In the genomic region with DNA sequence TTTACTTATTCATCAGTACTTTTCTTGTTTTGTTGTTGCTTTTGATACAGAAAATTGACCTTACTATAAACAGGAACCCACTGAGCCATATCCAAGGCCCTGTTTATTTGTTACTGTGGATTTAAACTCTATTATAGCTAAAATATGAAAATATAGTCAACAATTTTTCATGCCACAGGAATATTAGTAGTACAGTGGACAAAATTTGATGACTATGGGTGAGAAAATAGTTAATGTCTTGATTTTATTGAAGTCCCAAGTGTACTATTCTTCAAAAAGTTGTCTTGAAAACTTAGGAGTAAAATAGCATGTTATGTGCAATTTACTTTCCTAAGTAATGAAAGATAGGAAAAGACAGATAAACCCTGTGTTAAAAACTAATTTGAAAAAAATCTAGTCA, we compare ENCODE assay signal across 31 mouse cellular contexts.
"Had no signal": no experiment of that assay in that cellular context is flagged by ENCODE, and none has a peak within 500 bp of the region (broad histone marks: within the 10 kb centered on the region; RNA-seq: fewer than 3 reads in every experiment).

No protein-coding gene starts in this region.

- H3K4me2 ChIP-seq: limb, embryonic 12.5 days; limb, embryonic 13.5 days; limb, embryonic 15.5 days; liver, embryonic 11.5 days; liver, embryonic 12.5 days; liver, embryonic 13.5 days; liver, embryonic 15.5 days; lung, embryonic 14.5 days; lung, embryonic 15.5 days; midbrain, embryonic 11.5 days; midbrain, embryonic 12.5 days; midbrain, embryonic 13.5 days; midbrain, embryonic 15.5 days; neural tube, embryonic 12.5 days had no signal

- H3K4me3 ChIP-seq: limb, embryonic 10.5 days; limb, embryonic 12.5 days; limb, embryonic 13.5 days; limb, embryonic 15.5 days; liver, embryonic 12.5 days; liver, embryonic 13.5 days; liver, embryonic 15.5 days; lung, embryonic 15.5 days; megakaryocyte, embryonic 14.5 days; midbrain, embryonic 10.5 days; midbrain, embryonic 12.5 days; midbrain, embryonic 13.5 days; midbrain, embryonic 15.5 days; myocyte; neural tube, embryonic 12.5 days had no signal

- H3K27ac ChIP-seq: limb, embryonic 10.5 days; limb, embryonic 12.5 days; limb, embryonic 13.5 days; limb, embryonic 15.5 days; liver, embryonic 12.5 days; liver, embryonic 13.5 days; liver, embryonic 14.5 days; liver, embryonic 15.5 days; lung, embryonic 15.5 days; macrophage; midbrain, embryonic 10.5 days; midbrain, embryonic 12.5 days; midbrain, embryonic 13.5 days; midbrain, embryonic 15.5 days; neural tube, embryonic 12.5 days had no signal

- H3K27me3 ChIP-seq: limb, embryonic 12.5 days; limb, embryonic 13.5 days; limb, embryonic 15.5 days; liver, embryonic 12.5 days; liver, embryonic 13.5 days; liver, embryonic 15.5 days; lung, embryonic 15.5 days; megakaryocyte, embryonic 14.5 days; midbrain, embryonic 12.5 days; midbrain, embryonic 13.5 days; midbrain, embryonic 15.5 days; neural tube, embryonic 12.5 days had no signal

- H3K4me1 ChIP-seq: limb, embryonic 15.5 days; liver, embryonic 12.5 days; liver, embryonic 13.5 days; liver, embryonic 15.5 days; lung, embryonic 15.5 days; megakaryocyte, embryonic 14.5 days; midbrain, embryonic 12.5 days; midbrain, embryonic 13.5 days; midbrain, embryonic 15.5 days; neural tube, embryonic 12.5 days had no signal

- ATAC-seq: liver, embryonic 12.5 days; liver, postnatal 0 days; lung, postnatal 0 days; midbrain, embryonic 13.5 days; midbrain, embryonic 15.5 days; midbrain, embryonic 16.5 days had no signal

- H3K9ac ChIP-seq: limb, embryonic 12.5 days; limb, embryonic 13.5 days; limb, embryonic 15.5 days; liver, embryonic 12.5 days; liver, embryonic 13.5 days; liver, embryonic 14.5 days; liver, embryonic 15.5 days; liver, postnatal 0 days; lung, embryonic 14.5 days; lung, embryonic 15.5 days; midbrain, embryonic 12.5 days; midbrain, embryonic 13.5 days; midbrain, embryonic 15.5 days; neural tube, embryonic 12.5 days had no signal

- DNase-seq: left cerebral cortex, postnatal 4 days; liver; liver, embryonic 13.5 days; liver, postnatal 0 days; lung, adult 18-20 months; lung, adult 2 months; lung, embryonic 14.5 days; lung, postnatal 10 days; lung, postnatal 14 days; lung, postnatal 36 days; lung, postnatal 4 days had no signal

- H3K9me3 ChIP-seq: limb, embryonic 10.5 days; limb, embryonic 12.5 days; limb, embryonic 13.5 days; limb, embryonic 15.5 days; liver, embryonic 12.5 days; liver, embryonic 13.5 days; liver, embryonic 15.5 days; lung, embryonic 15.5 days; megakaryocyte, embryonic 14.5 days; midbrain, embryonic 10.5 days; midbrain, embryonic 12.5 days; midbrain, embryonic 13.5 days; midbrain, embryonic 15.5 days; neural tube, embryonic 12.5 days had no signal

- H3K36me3 ChIP-seq: limb, embryonic 10.5 days; limb, embryonic 12.5 days; limb, embryonic 13.5 days; limb, embryonic 15.5 days; liver, embryonic 12.5 days; liver, embryonic 13.5 days; liver, embryonic 15.5 days; lung, embryonic 15.5 days; midbrain, embryonic 10.5 days; midbrain, embryonic 12.5 days; midbrain, embryonic 13.5 days; midbrain, embryonic 15.5 days; neural tube, embryonic 12.5 days had no signal
